Mouse (Mus musculus) embryonic fibroblast, embryonic 13.5 days (primary cell): Measurements from ENCODE around the gene Tagap.

Experiments used
- CTCF ChIP-seq: IDR thresholded peaks from 2 replicates; pipeline ENCODE4 v1.5.1; 2011; ENCODE audit warnings: mild to moderate bottlenecking, control low read depth, low read length, moderate library complexity, borderline replicate concordance; ENCODE audit not compliant: insufficient read depth
- POLR2A ChIP-seq: IDR thresholded peaks from 2 replicates; pipeline ENCODE4 v1.6.1; 2011; ENCODE audit warnings: low read depth, mild to moderate bottlenecking, control low read depth, low read length, moderate library complexity

- TF ChIP-seq CTCF (no peak), POLR2A (no peak)
Measured at GRCm38 (mm10) chr17:7894094-7894493, 31.7 kb upstream of the Tagap start.
